Mouse (Mus musculus) cortical plate, adult 2 months (tissue): ENCODE results near the gene Slc31a1.

ENCODE experiments used
- CTCF ChIP-seq: fragments of 200-500 bp; IDR thresholded peaks from 2 replicates; pipeline ENCODE4 v1.5.1; 2011; ENCODE audit warnings: mild to moderate bottlenecking, control low read depth, low read length; ENCODE audit not compliant: insufficient read depth; ENCODE audit errors: extremely low read depth
- POLR2A ChIP-seq: fragments of 200-500 bp; IDR thresholded peaks from 2 replicates; pipeline ENCODE4 v1.6.1; 2011; ENCODE audit warnings: mild to moderate bottlenecking, low read length, control low read depth; ENCODE audit not compliant: insufficient read depth; ENCODE audit errors: extremely low read depth

GRCm38 (mm10) chr4:62348329-62348705 is 12.2 kb upstream of the Slc31a1 start:
- no peak for TF ChIP-seq CTCF
- TF ChIP-seq POLR2A = no peak
